Mouse (Mus musculus): ENCODE measurements around the gene Gabpb1. TPM values are rescaled to one million over a fixed set of nuclear protein-coding genes. Genes with fewer than 3 reads are reported as not detected.

The Gabpb1 gene
- polyA plus RNA-seq, 1 experiment from 2014 or later, result 39.1 TPM

DNA sequence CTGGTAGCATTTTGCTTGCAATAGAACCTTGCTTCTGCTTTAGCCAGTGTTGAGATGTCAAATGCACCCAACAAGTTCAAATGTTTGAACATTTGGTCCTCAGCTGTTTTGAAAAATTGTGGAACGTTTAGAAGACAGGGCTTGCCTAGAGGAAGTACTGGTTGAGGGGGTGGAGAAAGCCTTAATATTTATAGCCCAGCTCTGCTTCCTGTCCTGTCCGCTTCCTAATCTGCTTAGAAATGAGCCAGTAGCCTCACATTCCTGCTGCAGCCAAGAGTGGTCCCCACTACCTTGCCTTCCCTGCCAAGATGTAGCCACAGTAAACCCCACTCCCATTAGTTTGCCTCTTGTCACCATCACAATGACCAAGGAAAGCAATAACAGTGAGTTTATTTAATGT is 6.2 kb upstream of the Gabpb1 start:
- 90% methylated on average over 2 of the region's 2 CpGs for WGBS
- no peaks in the 10 kb centered on the region for H3K27me3 ChIP-seq (ENCODE audit: control insufficient read depth, insufficient read depth, low read length)

DNA sequence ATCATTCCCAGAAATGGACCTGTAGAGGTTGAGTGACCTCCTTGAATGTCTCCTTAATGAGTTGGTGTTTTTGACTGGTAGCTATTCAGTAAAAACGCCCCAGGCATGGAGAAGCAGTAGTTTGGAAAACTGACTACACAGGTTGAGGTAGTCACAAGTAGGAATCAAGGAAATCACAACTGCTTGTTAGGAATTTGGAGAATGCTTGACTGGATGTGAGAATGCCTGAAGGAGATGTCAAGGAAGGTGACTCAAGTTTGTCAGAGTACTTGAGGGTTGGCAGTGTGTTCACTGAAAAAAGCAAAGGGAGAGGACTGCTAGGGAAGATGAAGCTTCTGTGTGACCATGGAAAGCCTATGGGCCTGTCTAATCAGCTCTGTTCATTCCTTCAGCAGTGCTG is 1.2 kb upstream of the Gabpb1 start:
- no peak overlapping the region for H3K9ac ChIP-seq (replicated peaks; ENCODE audit: low read depth, low read length)
- no peaks in the 10 kb centered on the region; the same call in 1 of the 2 replicates for H3K27me3 ChIP-seq (ENCODE audit: control insufficient read depth, insufficient read depth, low read length)
- H3K9me3 ChIP-seq (ENCODE audit: control insufficient read depth, low read length), result no peaks in the 10 kb centered on the region
- no peaks in the 10 kb centered on the region for H3K36me3 ChIP-seq (ENCODE audit: control insufficient read depth, insufficient read depth, low read length)
- H3K4me3 ChIP-seq (ENCODE audit: low read depth, low read length), result no peak overlapping the region
- H3K27ac ChIP-seq (ENCODE audit: low read depth, low read length), result no peak overlapping the region
- H3K4me1 ChIP-seq (ENCODE audit: control insufficient read depth, insufficient read depth, low read length), result peaks cover 30% of the 10 kb centered on the region
- ATAC-seq (ENCODE audit: low read depth), result no peak
- WGBS, result 95% methylated on average over 1 of the region's 1 CpGs
- peak overlapping the region; percentile 86; the same call in 1 of the 2 replicates for H3K4me2 ChIP-seq (ENCODE audit: low read depth, low read length)

More for the DNA sequence above, 6.2 kb upstream of the Gabpb1 start:
- H3K4me3 ChIP-seq (ENCODE audit: low read depth, low read length), result no peak overlapping the region
- no peak for ATAC-seq (ENCODE audit: low read depth)
- no peaks in the 10 kb centered on the region for H3K36me3 ChIP-seq (ENCODE audit: control insufficient read depth, insufficient read depth, low read length)
- H3K27ac ChIP-seq (ENCODE audit: low read depth, low read length), result no peak overlapping the region
- no peak overlapping the region for H3K9ac ChIP-seq (replicated peaks; ENCODE audit: low read depth, low read length)
- no peak overlapping the region for H3K4me2 ChIP-seq (ENCODE audit: low read depth, low read length)
- peaks cover 2% of the 10 kb centered on the region for H3K4me1 ChIP-seq (ENCODE audit: control insufficient read depth, insufficient read depth, low read length)
- H3K9me3 ChIP-seq (ENCODE audit: control insufficient read depth, low read length), result no peaks in the 10 kb centered on the region

DNA sequence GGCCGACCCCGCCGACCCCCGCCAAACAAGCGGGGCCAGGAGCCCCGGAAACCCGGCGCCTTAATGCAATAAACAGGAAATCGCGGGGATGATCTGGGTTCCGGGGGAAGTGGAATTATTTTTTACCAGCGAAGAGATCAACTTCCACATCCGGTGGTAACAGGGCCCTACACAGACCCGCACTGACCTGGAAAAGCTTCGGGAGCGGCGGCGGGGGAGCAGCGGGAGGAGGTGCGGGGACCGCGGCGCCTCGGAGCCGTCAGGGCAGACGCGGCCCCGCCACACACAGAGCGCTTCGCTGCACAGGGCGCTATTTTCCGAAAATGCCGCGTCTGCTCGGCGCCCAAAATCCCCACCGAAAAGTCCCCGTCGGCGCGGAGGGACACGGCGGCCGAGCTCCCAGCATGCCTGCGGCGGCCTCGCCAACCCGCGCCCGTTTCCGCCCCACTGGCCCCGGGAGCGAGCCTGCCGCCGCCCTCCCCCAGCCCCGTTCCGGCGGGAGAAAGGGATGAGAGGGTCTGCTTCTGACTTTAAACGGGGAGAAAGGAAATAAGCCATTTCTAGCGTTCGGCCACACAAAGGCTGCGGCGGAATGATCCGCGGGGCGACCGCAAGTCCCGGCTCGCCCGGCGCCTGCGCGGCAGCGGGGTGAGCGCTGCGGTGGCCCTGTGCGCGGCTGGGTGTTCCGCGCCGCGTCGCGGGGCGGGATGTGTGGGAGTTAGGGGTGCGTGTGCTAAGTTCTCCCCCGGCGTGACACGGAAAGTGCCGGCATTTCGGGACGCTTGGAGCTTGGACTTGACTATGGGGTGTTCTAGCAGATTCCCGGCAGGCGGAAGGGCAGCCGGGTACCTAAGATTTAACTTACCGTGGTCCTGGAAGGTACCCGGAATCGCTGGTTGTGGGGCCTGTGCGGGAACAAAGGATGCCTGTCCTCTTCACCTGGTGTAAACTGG is 692 bp downstream of the Gabpb1 start:
- Histone ChIP-seq H3K9ac (replicated peaks; ENCODE audit: low read depth, low read length) (peak overlapping the region; percentile 98), H3K4me2 (ENCODE audit: low read depth, low read length) (peak overlapping the region; percentile 86), H3K36me3 (ENCODE audit: control insufficient read depth, insufficient read depth, low read length) (no peaks in the 10 kb centered on the region), H3K4me1 (ENCODE audit: control insufficient read depth, insufficient read depth, low read length) (peaks cover 32% of the 10 kb centered on the region), H3K4me3 (ENCODE audit: low read depth, low read length) (peak overlapping the region; percentile 90), H3K9me3 (ENCODE audit: control insufficient read depth, low read length) (no peaks in the 10 kb centered on the region), H3K27ac (ENCODE audit: low read depth, low read length) (peak overlapping the region; percentile 100), H3K27me3 (ENCODE audit: control insufficient read depth, insufficient read depth, low read length) (no peaks in the 10 kb centered on the region; the same call in 1 of the 2 replicates)
- WGBS, result 0% methylated on average over 74 of the region's 99 CpGs
- peak; percentile 95 for ATAC-seq (ENCODE audit: low read depth)

DNA sequence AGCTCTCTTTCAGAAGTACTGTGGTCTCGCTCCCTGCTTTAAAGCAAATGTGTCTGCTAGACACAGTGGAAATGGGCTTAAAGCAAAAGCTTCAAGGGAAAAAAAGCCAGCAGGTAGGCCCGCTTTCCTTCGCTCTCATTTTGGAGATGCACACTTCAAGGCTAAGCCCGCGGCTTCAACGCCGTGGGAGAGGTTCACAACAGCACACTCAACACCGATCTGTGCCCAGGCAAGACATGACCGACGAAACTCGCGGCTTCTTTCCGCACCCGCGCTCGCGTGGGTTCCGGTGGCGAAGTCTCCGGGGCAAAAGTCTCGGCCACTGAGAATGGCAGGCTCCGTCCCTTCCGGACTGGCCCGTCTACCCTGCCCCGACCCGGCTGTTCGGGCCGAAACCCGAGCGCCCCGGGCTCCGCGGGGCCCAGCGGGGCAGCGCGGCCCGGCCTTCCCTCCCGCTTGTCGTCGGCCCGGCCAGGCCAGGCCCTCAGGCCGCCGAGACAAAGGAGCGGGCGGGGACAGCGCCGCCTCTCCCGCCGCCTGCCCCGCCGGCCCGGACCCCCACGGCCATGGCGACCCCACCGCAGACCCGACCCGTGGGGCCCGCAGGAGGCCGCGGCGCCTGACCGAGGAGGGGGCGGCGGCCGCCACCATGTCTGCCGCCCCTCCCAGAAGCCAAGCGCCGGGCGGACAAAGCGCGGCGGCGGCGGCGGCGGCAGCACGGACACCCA is 1.5 kb downstream of the Gabpb1 start:
- Histone ChIP-seq H3K9me3 (ENCODE audit: control insufficient read depth, low read length) (no peaks in the 10 kb centered on the region), H3K9ac (replicated peaks; ENCODE audit: low read depth, low read length) (peak overlapping the region; percentile 98), H3K4me2 (ENCODE audit: low read depth, low read length) (peak overlapping the region; percentile 86), H3K27ac (ENCODE audit: low read depth, low read length) (peak overlapping the region; percentile 100), H3K4me1 (ENCODE audit: control insufficient read depth, insufficient read depth, low read length) (peaks cover 32% of the 10 kb centered on the region), H3K27me3 (ENCODE audit: control insufficient read depth, insufficient read depth, low read length) (no peaks in the 10 kb centered on the region; the same call in 1 of the 2 replicates), H3K36me3 (ENCODE audit: control insufficient read depth, insufficient read depth, low read length) (no peaks in the 10 kb centered on the region), H3K4me3 (ENCODE audit: low read depth, low read length) (peak overlapping the region; percentile 90)
- peak; percentile 57 for ATAC-seq (ENCODE audit: low read depth)
- WGBS, result under 1% methylated on average over 60 of the region's 77 CpGs

DNA sequence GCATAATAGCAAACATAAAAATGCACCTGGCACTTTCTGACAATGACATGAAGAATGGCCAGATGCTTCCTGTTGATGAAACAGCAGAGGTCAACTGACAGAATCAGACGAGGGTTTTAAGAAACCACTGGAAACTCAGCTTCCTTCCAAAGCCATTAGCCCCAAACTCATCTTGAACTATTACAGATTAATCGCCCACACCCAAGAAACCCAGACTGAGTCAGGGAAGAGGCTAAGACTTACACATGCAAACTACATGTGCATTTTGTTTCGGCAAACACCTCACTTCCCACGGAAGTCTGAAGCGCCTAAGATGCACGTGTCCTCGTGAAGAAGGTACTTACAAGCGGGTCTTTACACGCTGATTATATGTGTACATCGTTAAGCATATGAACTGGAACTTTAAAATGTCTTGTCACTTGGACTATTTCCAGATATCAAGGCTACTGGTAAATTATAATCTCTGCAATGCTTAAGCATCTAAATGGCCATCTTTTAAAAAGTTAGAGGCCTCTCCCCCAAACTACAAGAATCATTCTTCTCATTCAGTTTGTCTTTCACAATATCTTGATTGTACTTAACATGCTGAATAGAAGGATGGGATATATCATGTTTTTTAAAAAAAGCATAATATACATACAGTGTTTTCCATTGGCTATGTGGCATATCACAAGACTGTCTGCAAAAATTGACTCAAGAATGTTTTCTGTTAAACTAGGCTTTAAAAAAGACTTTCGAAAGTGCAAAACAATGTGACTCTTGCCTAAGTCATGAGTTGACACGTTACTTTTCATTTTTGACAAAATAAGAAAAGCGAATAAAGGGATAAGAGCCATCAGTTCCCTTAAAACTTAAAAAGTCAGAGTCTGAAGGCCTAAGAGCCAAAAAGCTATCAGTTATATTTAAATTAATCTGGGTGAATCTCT is 2.6 kb downstream of the Gabpb1 start:
- WGBS, result 71% methylated on average over 13 of the region's 13 CpGs
- Histone ChIP-seq H3K27ac (ENCODE audit: low read depth, low read length) (no peak overlapping the region), H3K36me3 (ENCODE audit: control insufficient read depth, insufficient read depth, low read length) (no peaks in the 10 kb centered on the region), H3K27me3 (ENCODE audit: control insufficient read depth, insufficient read depth, low read length) (no peaks in the 10 kb centered on the region; the same call in 1 of the 2 replicates), H3K4me2 (ENCODE audit: low read depth, low read length) (peak overlapping the region; percentile 86), H3K9me3 (ENCODE audit: control insufficient read depth, low read length) (no peaks in the 10 kb centered on the region), H3K4me3 (ENCODE audit: low read depth, low read length) (peak overlapping the region; percentile 90), H3K9ac (replicated peaks; ENCODE audit: low read depth, low read length) (peak overlapping the region; percentile 98), H3K4me1 (ENCODE audit: control insufficient read depth, insufficient read depth, low read length) (peaks cover 32% of the 10 kb centered on the region)
- no peak for ATAC-seq (ENCODE audit: low read depth)

DNA sequence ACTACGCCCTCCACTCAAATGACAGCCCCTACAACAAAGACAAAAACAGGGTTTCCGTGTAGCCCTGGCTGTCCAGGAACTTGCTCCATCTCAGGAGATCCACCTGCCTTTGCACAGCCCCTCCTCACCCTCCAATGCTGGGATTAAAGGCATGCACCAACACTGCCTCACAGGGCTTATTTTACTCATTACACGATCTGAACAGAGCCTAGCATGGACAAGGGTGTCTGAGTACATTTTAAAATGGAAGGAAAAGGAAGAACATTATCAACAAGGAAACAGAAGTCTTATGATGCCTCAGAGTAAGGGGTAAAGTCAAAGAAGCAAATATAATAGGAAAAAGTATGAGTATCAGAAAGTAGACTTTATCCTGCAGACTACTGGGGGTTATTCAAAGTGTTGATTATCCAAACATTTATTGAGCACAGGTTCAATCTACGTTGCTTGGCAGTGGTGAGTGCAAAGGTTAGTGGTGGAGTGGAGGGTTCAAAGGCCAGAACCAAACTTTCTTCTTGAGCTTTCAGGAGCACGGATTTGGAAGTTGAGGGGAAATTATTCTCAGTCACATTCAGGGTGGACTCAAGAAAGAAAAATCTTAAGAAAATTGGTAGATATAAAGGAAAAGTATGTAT is 7.4 kb downstream of the Gabpb1 start:
- Histone ChIP-seq H3K4me3 (ENCODE audit: low read depth, low read length) (no peak overlapping the region), H3K4me1 (ENCODE audit: control insufficient read depth, insufficient read depth, low read length) (peaks cover 16% of the 10 kb centered on the region), H3K4me2 (ENCODE audit: low read depth, low read length) (no peak overlapping the region), H3K9ac (replicated peaks; ENCODE audit: low read depth, low read length) (no peak overlapping the region), H3K27me3 (ENCODE audit: control insufficient read depth, insufficient read depth, low read length) (no peaks in the 10 kb centered on the region), H3K9me3 (ENCODE audit: control insufficient read depth, low read length) (no peaks in the 10 kb centered on the region), H3K27ac (ENCODE audit: low read depth, low read length) (no peak overlapping the region), H3K36me3 (ENCODE audit: control insufficient read depth, insufficient read depth, low read length) (no peaks in the 10 kb centered on the region)
- WGBS, result 96% methylated on average over 5 of the region's 5 CpGs
- ATAC-seq (ENCODE audit: low read depth), result no peak

DNA sequence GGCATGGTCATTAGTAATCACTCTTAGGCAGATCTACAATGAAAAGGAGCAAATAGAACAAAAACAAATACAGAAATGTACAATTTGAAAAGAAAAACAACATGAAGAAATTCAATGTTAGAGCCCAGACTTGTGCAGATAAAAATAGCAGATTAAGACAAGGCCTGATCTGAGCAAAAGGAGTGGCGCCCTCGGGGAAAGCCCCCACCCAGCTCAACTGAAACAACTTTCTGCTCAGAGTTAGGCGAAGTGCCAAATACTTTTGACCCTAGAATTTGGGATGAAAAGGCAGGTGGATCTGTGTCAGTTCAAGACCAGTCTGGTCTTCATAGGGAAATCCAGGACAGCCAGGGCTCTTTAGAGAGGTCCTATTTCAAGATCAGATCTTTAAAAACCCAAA is 10.2 kb downstream of the Gabpb1 start:
- Histone ChIP-seq H3K27ac (ENCODE audit: low read depth, low read length) (no peak overlapping the region), H3K9ac (replicated peaks; ENCODE audit: low read depth, low read length) (no peak overlapping the region), H3K4me1 (ENCODE audit: control insufficient read depth, insufficient read depth, low read length) (no peaks in the 10 kb centered on the region), H3K36me3 (ENCODE audit: control insufficient read depth, insufficient read depth, low read length) (no peaks in the 10 kb centered on the region), H3K27me3 (ENCODE audit: control insufficient read depth, insufficient read depth, low read length) (no peaks in the 10 kb centered on the region), H3K9me3 (ENCODE audit: control insufficient read depth, low read length) (no peaks in the 10 kb centered on the region), H3K4me3 (ENCODE audit: low read depth, low read length) (no peak overlapping the region), H3K4me2 (ENCODE audit: low read depth, low read length) (no peak overlapping the region)
- WGBS, result 96% methylated on average over 3 of the region's 3 CpGs
- ATAC-seq (ENCODE audit: low read depth), result no peak

DNA sequence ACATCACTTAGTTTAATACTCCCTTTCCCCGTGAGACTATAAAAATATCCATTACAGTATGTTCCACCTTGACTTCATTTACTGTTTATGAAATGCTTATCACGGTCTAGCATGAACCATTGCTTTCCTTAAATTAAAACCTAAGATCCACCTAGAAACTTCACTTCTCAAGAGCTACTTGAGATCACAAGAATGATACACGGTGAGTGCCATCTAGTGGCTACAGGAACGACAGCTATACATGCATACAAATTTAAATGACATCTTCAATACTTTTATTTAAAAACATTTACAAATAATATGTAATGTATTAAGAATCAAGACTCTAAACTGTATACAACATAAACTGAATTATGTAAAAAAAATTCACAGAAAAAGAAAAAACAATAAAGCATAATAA is 12.7 kb downstream of the Gabpb1 start:
- no peaks in the 10 kb centered on the region for H3K9me3 ChIP-seq (ENCODE audit: control insufficient read depth, low read length)
- H3K36me3 ChIP-seq (ENCODE audit: control insufficient read depth, insufficient read depth, low read length), result no peaks in the 10 kb centered on the region
- H3K4me3 ChIP-seq (ENCODE audit: low read depth, low read length), result no peak overlapping the region
- H3K27me3 ChIP-seq (ENCODE audit: control insufficient read depth, insufficient read depth, low read length), result no peaks in the 10 kb centered on the region
- H3K27ac ChIP-seq (ENCODE audit: low read depth, low read length), result no peak overlapping the region
- no peaks in the 10 kb centered on the region for H3K4me1 ChIP-seq (ENCODE audit: control insufficient read depth, insufficient read depth, low read length)
- no peak overlapping the region for H3K9ac ChIP-seq (replicated peaks; ENCODE audit: low read depth, low read length)
- no peak for ATAC-seq (ENCODE audit: low read depth)
- H3K4me2 ChIP-seq (ENCODE audit: low read depth, low read length), result no peak overlapping the region
- WGBS, result 64% methylated on average over 4 of the region's 4 CpGs
